Mouse (Mus musculus) CH12.LX (cell line): ENCODE measurements around the gene Ttc7.

ENCODE experiments used
- CTCF ChIP-seq, 2 experiments: IDR thresholded peaks in 1 of 2; conservative IDR thresholded peaks in 1 of 2; 2 replicates each; pipeline ENCODE4 v1.5.1; 2011 to 2012; ENCODE audit warnings: low read depth in 2 of 2, low read length in 2 of 2, improper control_type of control experiment in 1 of 2, inconsistent platforms in 1 of 2, mild to moderate bottlenecking in 1 of 2, moderate library complexity in 1 of 2
- NRF1 ChIP-seq: IDR thresholded peaks from 2 replicates; pipeline ENCODE4 v1.6.1; 2014; ENCODE audit warnings: low read depth, mild to moderate bottlenecking, inconsistent platforms, low read length, improper control_type of control experiment, moderate library complexity
- POLR2AphosphoS2 ChIP-seq: IDR thresholded peaks from 2 replicates; pipeline ENCODE4 v1.6.1; 2011; ENCODE audit warnings: low read depth, low read length, improper control_type of control experiment
- USF2 ChIP-seq: conservative IDR thresholded peaks from 2 replicates; pipeline ENCODE4 v1.6.1; 2011; ENCODE audit warnings: low read depth, low read length, improper control_type of control experiment

DNA sequence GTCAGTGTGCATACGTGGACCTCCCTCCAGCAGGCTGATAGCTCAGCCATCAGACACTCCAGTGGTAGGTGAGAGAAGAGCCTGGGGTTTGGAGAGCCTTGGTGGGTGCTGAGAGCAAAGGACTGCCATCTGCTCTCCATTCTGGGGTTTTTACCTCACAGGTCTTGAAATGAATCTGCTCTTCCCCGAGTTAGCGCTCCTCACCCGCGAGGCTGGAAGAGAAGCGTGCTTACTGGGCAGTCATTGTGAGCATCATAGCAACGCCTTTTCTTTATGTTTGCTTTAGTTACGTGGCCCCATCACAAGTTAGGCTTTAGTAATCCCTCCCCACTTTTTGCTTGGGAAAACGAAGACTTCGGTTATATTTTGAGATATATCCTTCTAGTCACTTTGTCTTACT lies 17.7 kb downstream of the Ttc7 start:
- no peak for TF ChIP-seq CTCF (conservative IDR thresholded peaks at IDR 0.05 in 1 of 2, IDR thresholded peaks at IDR 0.05 in 1 of 2; ENCODE audit: low read depth in 2 of 2, low read length in 2 of 2)
- no peak for TF ChIP-seq USF2
- TF ChIP-seq POLR2AphosphoS2: no peak
- TF ChIP-seq NRF1: no peak
